Mouse (Mus musculus) adrenal gland (tissue): ENCODE results near the gene Hsd17b2.

ENCODE experiments used
- intact Hi-C: fragments of 180-260 bp; cut with DNase I; formaldehyde crosslinking; loops from one replicate; pipeline ENCODE4 v1.15.1; 2025
- long read RNA-seq, 2 experiments: library from polyadenylated mRNA; unstranded; transcript quantifications; one replicate each; pipeline ENCODE4 v2.0.0; 2020; ENCODE audit warnings: borderline replicate concordance in 1 of 2; ENCODE audit not compliant: insufficient replicate concordance in 1 of 2

Gene Hsd17b2
- long read RNA-seq, experiment 1, result 0 reads
- long read RNA-seq, experiment 2, result 0 reads

DNA sequence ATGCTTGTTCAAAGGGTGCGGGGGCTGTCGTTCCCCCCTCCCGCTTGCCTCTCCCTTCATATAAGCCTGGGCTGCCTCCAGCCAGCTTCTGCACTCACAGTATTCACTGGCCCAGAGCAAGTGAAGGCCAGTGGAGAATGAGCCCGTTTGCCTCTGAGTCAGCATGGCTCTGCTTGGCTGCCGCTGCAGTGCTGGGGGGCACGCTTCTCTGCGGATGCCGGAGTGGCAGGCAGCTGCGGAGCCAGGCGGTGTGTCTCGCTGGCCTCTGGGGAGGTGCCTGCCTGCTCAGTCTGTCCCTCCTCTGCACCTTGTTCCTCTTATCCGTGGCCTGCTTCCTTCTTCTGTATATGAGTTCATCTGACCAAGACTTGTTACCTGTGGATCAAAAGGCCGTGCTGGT lies at the start of gene Hsd17b2:
Gene Hsd17b2 (plus strand): TSS at position 46 of the 400 bp plus-strand sequence.
- intact Hi-C loops, result no loop called here

DNA sequence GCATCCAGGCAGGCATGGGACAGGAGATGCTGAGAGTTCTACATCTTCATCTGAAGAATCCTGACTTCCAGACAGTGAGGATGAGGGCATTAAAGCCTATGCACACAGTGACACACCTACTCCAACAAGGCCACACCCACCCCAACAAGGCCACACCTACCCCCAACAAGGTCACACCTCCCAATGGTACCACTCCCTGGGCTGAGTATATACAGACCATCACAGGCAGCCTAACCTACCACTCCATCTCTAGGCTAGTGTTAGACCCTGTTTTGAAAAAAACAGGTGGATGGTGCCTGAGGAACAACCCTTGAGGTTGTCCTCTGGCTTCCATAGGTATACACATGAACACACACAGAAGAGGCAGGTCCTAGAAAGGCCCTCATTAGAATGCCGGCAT lies 49.4 kb upstream of the Hsd17b2 start:
- intact Hi-C loops, result no loop called here

DNA sequence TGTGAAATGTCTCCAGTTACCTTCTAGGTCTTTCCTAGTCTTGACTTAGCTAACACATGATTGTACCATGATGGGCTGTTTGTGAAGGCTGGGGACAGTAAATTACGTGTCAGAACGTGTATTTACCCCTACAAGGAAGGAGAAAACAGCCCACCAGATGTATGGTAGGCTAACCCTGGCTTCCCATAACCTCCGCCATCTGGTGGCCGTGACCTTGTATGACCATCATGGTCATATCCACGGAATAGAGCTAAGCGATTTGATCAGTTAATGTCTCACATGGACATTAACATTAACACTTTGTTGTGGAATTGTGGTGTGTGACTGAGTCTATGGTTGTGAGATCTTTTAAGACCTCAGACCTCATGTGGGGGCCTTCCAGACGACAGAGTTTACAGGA lies 42.7 kb upstream of the Hsd17b2 start:
- intact Hi-C loops, result no loop called here

DNA sequence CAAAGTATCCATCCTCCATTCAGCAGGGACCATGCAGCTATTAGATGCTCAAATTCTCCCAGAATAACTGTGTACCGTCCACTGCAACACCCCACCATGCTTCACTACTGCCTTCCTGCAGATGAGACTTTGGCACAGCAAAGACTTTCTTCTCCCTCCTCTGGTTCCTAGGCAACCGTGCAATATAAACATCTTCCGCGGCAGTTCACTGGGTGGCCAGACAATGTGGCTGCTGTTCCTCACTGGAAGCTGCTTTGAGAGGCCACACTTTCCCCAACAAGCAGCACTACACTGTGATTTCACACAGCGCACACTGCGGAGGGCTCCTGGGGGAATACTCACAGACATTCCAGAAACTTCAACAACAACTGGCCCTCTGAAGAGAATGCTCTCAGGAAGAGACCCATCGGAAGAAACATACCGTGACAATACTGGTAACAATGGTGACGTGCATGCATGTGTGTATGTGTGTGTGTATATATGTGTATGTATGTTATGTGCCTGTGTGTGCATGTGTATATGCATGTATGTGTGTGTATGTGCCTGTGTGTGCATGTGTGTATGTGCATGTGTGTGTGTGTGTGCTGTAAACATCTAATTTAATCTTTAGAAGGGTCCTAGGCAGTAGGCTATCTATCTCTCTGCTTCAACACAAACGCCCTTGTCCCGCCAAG lies 41.2 kb upstream of the Hsd17b2 start:
- intact Hi-C loops, result no loop called here

DNA sequence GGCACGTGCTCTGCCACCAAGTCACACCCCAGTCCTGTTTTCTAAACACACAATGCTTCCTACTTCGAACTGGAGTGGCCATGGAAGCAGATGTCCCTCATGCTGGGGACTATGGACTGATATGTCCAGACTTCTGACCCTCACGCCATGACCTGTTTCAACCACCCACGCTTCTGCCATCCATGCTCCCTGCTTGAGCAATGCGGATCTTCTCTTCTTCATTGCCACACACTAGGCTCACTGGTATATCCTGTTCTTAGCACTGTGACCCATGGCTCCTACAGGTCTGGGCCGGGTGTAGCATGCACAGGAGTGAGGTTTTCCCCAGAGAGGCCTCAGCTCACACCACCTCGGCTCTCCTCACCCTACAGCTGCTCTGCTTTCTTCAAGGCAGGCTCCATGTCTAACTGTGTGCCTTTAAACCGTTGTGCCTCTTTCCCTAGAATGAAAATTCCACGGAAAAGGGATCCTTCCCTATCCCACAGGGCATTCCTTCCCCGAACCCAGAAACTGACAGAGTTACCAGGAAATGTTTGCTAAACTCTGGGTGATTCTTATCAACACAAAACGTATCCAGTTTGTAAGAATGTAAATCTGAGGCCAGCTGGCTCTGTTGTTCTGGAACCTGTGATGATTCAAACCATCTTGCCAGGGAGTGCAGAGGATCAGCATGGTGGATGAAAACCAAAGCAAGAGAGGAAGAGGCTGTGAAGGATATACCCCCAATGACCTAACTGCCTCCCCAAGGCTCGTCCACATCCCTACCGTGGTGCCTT lies 34.2 kb upstream of the Hsd17b2 start:
- intact Hi-C loops, result no loop called here

DNA sequence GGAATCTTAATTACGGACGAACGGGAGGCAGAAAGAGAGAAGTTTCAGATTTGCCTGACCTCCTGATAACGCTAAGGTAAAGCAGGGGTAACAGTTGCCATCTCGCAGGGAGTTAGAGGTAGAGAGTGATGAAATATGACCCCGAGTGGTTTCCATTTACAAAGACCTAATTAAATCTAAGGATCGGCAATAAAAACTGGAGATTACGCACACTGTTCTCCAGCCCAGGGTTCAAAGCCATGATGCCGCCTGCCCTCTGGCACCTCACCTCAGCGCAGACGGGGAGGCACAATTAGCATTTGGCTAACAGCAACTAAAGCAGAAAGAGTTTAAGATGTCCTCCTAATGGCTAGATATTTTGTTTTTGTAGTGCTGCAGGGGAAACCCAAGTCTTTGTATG lies 31.2 kb upstream of the Hsd17b2 start:
- intact Hi-C loops, result no loop called here

DNA sequence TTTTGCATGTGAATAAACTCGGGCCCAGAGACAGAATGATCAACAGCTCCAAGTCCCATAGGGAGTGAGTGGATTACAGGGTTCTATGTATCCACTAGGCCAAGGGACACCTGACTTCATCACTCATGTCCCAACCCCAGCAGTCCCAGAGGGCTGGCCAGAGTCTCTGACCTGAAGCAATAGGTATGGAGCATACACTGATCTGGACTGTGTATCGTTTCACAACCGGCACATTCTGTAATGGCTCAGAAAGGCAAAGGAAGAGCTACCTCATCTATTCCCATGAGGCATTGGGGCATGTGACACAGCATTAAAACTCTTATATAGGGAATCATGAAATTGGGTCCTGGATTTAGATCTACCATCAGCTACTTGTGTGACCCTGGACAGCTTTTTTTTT lies 29.1 kb upstream of the Hsd17b2 start:
- intact Hi-C loops, result no loop called here

DNA sequence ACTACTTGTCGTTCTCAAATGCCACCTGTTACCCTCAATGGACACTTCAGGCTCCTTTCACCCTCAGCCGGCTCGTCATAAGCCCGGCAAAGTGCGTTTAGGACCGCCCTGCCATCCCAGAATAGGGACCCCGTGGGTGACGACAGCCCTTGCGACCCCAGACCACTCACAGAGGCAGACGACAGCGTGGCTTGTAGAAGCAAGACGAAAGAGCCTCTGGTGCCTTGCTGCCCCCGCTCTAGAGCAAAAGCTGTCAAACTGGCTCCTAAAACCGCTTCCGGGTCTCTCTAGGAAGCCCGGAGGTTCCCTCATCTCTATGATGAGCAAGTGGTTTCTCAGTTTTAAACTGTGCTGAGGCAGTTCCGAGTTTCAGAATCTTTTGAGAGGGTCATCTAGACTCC lies 28.3 kb upstream of the Hsd17b2 start, which contains the start of gene Sdr42e1:
Gene Sdr42e1 (minus strand): TSS at position 260 of the 401 bp plus-strand sequence.
- intact Hi-C loops, result no loop called here

DNA sequence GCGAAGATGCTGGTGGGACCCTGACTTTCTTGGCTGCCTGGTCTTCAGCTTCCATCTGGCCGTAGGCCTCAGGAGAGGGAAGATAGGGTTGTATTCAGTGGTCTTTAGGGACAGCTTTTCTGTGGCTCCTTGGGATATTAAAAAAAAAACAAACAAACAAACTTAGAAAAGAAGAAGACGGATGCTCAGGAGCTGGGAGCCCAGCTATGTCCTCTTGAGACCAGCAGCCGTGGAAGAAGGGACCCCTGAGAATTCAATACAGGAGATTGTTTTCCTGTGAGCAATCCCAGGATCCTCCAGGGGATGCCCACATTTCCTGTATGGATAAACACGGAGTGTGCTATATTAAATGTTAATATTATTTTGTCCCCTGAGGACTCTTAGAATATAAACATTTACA lies 26.5 kb upstream of the Hsd17b2 start:
- intact Hi-C loops, result no loop called here

DNA sequence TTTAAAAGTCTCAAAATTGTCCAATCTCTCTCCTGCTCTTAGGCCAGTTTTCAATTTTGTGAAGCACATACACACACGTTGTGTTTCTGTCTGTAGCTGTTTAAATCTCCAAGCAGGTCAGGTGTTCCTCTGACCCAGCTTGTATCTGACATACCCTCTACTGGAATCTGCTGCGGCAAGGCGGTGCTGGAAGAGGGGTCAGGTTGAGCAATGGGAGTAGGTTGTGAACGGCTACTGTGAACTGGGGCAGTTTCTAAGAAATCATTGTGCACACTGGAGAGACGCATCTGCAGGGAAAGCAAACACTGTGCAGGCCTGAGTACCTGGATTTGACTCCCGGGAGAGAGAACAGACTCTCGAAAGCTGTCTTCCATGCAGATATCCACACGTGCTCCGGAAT lies 25.2 kb upstream of the Hsd17b2 start:
- intact Hi-C loops, result no loop called here

DNA sequence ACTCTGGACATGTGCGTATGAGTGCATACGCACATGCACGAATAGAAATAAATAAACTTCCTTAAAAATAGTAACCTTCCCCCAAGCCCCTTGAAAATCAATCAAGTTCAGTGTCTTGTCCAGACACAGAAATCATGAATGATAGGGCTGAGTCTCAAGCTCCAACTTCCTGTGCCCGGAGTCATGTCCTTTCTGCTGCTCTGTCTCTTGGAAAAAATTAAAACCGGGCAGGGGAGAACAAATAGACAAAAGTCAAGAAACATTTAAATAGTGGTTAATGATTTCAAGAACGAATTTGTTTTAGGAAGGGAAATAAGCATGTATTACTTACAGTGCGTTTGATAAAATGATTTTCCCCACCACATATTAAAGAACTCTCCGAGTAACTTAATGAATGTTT lies 24.7 kb upstream of the Hsd17b2 start:
- intact Hi-C loops, result no loop called here

DNA sequence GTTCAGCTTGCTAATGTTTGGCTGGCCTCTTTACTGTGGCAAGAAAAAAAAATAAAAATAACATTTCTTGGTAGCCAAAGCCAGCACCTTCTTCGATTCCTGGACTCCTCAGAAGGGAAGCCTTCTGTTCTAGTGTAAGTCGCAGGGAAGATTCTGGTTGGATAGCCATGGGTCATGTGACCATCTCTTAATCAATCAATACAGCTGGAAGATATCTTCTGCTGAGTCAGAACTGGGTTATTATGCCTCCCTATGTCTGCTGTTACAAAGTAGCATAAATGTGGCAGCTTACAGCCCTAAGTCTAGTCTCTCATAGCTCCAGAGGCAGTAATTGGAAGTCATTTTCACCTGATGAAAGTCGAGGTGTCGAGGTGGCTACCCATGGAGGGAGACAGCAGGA lies 23.1 kb upstream of the Hsd17b2 start:
- intact Hi-C loops, result no loop called here

DNA sequence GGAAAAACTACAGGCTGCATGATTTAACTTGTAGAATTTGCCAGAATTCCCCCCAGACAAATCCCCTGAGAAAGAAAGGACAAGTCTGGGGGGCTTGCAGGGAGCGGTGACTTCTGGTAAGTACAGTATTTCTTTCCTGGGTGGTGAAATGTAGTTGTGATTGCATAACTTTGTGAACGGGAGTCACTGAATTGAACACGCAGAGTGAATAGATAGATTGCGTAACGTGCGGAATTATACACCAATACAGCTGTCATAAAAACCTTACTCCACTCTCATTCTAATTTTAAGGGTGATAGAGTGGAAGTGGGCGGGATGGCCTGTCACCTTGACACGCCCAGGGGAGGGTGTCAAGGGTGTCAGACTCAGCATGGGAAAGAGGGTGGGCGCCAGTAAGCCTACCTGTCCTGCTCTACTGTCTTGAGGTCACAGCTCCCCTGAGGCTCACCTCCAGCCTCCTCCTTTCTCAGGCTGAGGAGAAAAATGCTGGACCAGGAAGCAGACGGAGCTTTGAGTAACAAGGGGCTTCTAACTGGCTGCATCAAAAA lies 17.7 kb upstream of the Hsd17b2 start:
- intact Hi-C loops, result no loop called here

DNA sequence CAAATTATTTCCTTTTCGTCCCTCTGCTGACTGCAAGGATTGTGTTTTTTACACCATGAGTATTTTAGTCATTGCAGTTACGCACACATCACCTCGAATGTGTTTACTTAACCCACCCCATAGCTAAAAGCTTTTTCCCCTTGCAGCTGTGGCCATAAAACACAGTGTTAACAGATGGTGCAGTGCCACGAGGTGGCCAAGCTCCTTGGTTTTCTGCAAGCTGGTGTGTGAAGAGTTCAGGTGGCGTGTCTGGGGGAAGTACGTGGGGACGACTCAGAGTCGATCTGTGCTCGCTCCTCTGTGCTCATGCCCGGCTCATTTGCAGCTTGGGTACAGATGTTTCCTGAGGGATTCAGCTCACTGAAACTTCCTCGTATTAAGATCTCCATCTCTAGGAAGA lies 17.2 kb upstream of the Hsd17b2 start:
- intact Hi-C loops, result no loop called here

DNA sequence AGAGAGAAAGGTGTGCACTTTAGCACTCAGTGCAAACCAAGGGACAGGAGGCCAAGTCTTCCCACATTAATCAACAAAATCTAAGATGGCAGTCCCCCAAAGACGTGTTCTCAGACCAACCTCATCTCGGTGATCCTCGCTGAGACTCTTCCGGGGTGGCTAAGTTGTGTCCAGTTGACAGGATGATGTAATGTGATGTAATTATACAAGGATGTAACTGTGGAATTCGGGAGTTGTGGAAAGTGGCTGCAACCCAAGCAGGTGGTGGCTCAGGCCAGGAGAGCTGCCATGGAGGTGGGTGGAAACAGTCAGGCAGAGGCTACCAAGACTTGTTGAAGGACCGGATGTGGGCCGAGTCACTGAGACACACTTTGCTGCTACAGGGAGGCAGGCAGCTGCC lies 13.8 kb upstream of the Hsd17b2 start:
- intact Hi-C loops, result no loop called here

DNA sequence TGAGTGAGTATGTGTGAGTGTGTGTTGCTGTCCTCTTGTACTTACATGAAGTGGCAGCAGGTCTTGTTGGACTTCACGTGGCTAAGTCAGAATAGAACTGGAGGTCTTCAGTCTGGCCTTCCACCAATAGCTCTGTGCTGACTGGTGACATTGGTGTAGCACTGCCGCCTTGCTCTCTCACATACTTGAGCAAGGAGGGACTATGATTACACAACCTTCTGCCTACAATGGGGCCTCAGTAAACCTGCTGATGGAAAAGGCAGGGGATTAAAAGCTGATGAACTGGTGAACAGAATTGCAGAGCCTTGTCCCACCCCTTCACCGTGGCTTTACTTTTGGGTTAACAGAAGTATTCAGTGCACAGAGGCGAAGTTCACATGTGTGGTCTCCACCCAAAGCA lies 9.6 kb upstream of the Hsd17b2 start:
- intact Hi-C loops, result no loop called here

DNA sequence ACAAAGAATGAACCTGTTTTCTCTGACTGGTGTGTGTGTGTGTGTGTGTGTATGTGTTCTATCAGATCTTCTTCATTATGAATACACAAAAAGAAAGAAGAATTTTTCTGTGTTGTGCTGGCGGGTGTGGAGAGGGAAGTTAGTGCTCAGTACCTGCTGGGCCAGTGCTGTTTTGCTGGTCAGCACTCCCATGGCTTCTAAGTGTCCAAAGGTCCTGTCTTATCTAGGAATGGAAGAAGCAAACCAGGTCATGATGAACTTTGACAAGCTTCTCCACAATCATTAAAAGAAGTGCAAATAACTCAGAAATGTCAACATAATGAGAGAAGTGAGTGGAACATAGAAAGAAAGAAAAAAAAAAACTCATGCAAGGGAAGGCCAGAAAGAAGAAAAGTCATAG lies 6.1 kb upstream of the Hsd17b2 start:
- intact Hi-C loops, result no loop called here

DNA sequence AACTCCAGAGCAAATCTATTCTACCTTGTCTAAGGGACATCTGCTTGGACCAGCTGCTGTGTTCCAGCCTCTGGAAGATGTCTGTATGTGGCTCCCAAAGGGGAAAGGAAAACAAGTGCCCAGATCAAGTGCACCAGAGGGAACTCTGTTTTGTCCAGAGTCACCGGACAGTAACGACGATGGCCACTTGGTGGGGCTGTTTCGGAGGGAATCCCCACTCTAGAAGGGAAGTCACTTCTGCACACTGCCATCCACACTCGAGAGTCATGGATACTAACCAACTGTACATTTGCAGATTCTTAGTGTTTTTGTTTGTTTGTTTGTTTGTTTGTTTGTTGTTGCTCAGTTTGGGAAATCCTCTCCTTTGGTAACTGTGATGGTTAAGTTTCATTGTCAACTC lies 4.5 kb upstream of the Hsd17b2 start:
- intact Hi-C loops, result no loop called here

DNA sequence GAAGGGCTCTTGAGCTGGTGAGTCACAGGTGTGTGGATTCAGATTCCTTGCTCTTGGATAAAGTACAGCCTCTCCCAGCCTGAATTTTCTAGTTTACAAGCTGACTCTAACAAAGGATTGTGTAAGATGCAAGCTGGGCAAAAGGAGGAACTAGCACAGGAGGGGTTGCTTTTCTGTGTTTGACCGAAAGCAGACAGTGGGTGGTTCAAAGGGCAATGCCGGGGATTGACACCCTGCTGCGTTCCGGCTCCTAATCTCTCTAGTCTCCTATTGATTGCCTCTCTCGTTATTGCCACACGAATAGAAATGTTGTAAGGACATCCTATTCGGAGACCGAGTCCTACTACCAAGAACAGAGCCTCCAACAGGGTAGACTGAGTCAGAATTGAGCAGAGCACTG lies 1.0 kb upstream of the Hsd17b2 start:
- intact Hi-C loops, result no loop called here

DNA sequence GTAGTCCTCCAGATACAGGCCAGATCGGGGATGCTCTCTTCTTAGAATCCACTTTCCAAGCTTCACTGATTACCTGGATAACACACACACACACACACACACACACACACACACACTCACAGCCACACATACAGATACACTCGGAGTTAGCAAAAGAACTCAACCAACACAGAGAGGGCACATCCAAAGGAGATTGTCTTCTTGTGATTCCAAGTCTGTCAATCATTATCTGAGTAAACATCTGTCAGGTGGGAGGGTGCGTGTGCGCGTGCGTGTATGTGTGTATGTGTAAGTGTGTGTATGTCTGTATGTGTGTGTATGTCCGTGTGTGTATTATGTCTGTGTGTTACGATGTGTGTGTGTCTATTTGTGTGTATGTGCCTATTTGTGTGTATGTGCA lies 458 bp upstream of the Hsd17b2 start:
- intact Hi-C loops, result no loop called here

DNA sequence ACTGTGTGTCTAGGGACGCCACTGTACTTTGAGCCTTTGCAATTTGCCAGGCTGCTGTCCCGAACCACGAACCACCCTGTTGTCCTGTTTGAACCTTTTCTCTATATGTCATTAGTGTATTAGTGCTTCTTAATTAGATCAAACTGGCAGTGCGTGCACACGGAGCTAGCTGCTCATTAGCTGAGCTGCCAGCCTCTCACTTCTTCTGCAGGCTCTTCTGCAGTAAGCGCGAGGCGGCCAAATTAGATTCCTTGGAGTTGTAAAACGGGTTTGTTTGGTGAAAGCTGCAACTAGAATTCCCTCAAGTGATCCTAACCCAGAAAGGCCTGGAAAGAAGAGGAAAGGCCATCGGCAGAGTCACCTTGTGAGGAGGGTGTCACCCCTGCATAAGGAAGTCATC lies 997 bp downstream of the Hsd17b2 start:
- intact Hi-C loops, result no loop called here

DNA sequence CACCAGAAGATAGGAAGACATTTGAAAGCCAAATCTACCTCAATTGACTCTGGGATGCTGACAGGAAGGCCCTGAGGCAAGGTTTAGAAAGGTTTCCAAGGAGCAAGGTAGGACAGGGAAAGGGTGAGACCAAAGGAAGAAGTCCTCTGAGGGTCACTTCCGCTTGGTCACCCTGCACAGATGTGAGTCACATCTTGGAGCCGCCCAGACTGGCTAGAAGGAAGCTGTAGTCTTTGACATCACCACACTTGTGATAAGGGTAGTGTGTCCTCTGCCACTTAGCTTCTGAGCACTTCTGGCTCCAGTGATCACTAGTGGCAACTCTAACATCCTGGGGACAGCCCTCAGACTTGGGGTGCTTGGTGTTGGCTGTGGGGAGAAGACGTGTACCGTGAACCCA lies 4.4 kb downstream of the Hsd17b2 start:
- intact Hi-C loops, result no loop called here

DNA sequence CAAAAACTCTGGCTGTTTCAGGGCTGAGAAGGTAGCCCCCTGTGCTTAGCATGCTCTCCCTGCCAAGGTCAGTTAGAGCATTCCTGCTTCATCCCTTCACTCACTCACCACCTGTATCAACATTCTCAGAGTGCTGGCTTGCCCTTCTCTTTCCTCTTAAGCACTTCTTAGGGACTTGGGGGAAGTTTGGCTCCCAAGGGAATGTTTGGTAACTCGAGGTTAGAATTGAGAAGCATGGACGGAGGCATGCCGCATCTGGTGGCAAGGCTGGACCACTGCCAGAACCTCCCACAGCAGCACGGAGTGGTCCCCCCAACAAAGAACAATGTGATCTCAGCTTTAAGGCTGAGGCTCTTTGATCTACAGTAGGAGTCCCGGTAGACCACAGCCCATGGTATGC lies 10.5 kb downstream of the Hsd17b2 start:
- intact Hi-C loops, result no loop called here
